8 mouse cellular contexts compared by ENCODE assay signal in genomic region chr1:64738180-64738555, GRCm38 (mm10). TPM values are rescaled to one million over a fixed set of nuclear protein-coding genes. Genes with fewer than 3 reads are reported as not detected.
DNase-seq lines count a peak whose midpoint lies in the region; ATAC-seq lines count a peak whose summit lies in the region.

No protein-coding gene starts in this region.

- H3K27me3 ChIP-seq in heart, embryonic 12.5 days (replicated peaks): peaks cover 14% of the 10 kb centered on the region
- H3K27me3 ChIP-seq in hindbrain, embryonic 13.5 days: peaks cover 67% of the 10 kb centered on the region
- H3K27me3 ChIP-seq in liver, embryonic 13.5 days: peaks cover 11% of the 10 kb centered on the region

- peak overlapping the region; percentile 62 for H3K9ac ChIP-seq in heart, embryonic 12.5 days
- H3K9ac ChIP-seq in hindbrain, embryonic 13.5 days: 0 out of 2 replicates have a peak overlapping the region, but pooled peaks have one; percentile 68
- peak overlapping the region; percentile 74 for H3K9ac ChIP-seq in liver, embryonic 13.5 days

- 0 out of 2 replicates have a peak, but pooled peaks have one; percentile 0 for ATAC-seq in heart, embryonic 12.5 days (ENCODE audit: insufficient number of reproducible peaks, low FRiP score)
- ATAC-seq in hindbrain, embryonic 13.5 days (ENCODE audit: low FRiP score): peak; percentile 3; the same call in 1 of the 2 replicates
- peak; percentile 27 for ATAC-seq in liver, embryonic 13.5 days (ENCODE audit: low read depth)
- 0 out of 2 replicates have a peak, but pooled peaks have one; percentile 1 for ATAC-seq in neutrophil, adult 5-6 weeks (ENCODE audit: extremely low read depth, insufficient number of reproducible peaks, low FRiP score, poor library complexity, severe bottlenecking)

- peak overlapping the region; percentile 91 for H3K4me2 ChIP-seq in heart, embryonic 12.5 days
- H3K4me2 ChIP-seq in hindbrain, embryonic 13.5 days: peak overlapping the region; percentile 98
- peak overlapping the region; percentile 91 for H3K4me2 ChIP-seq in liver, embryonic 13.5 days

- no peak for DNase-seq in heart, adult 18-20 months
- no peak for DNase-seq in liver, embryonic 13.5 days
- DNase-seq in left cerebral cortex, adult 18-20 months (ENCODE audit: low spot score in 2 of 2): no peak
- no peak for DNase-seq in layer of hippocampus, adult 9-11 months

- peak overlapping the region; percentile 74 for H3K4me3 ChIP-seq in heart, embryonic 12.5 days
- H3K4me3 ChIP-seq in brown adipose tissue, adult 24 weeks (ENCODE audit: insufficient read depth, low read depth, low read length): peak overlapping the region; percentile 63
- H3K4me3 ChIP-seq in hindbrain, embryonic 13.5 days: peak overlapping the region; percentile 62
- peak overlapping the region; percentile 59 for H3K4me3 ChIP-seq in liver, embryonic 13.5 days (replicated peaks)

- no peaks in the 10 kb centered on the region for H3K36me3 ChIP-seq in heart, embryonic 12.5 days
- no peaks in the 10 kb centered on the region for H3K36me3 ChIP-seq in hindbrain, embryonic 13.5 days
- peaks cover 18% of the 10 kb centered on the region for H3K36me3 ChIP-seq in liver, embryonic 13.5 days

- H3K9me3 ChIP-seq in heart, embryonic 12.5 days (replicated peaks): no peaks in the 10 kb centered on the region
- H3K9me3 ChIP-seq in hindbrain, embryonic 13.5 days: no peaks in the 10 kb centered on the region
- no peaks in the 10 kb centered on the region for H3K9me3 ChIP-seq in liver, embryonic 13.5 days (replicated peaks)

- under 1% methylated on average over 11 of the region's 11 CpGs for WGBS in heart, embryonic 12.5 days
- WGBS in hindbrain, embryonic 13.5 days: under 1% methylated on average over 11 of the region's 11 CpGs
- 0% methylated on average over 11 of the region's 11 CpGs for WGBS in liver, embryonic 13.5 days (ENCODE audit: insufficient replicate concordance)

- peaks cover 45% of the 10 kb centered on the region for H3K4me1 ChIP-seq in heart, embryonic 12.5 days (replicated peaks)
- H3K4me1 ChIP-seq in brown adipose tissue, adult 24 weeks (ENCODE audit: control insufficient read depth, insufficient read depth, insufficient read length, low read length): peaks cover 7% of the 10 kb centered on the region; the same call in 1 of the 2 replicates
- H3K4me1 ChIP-seq in hindbrain, embryonic 13.5 days (replicated peaks): peaks cover 50% of the 10 kb centered on the region
- H3K4me1 ChIP-seq in liver, embryonic 13.5 days (replicated peaks): peaks cover 54% of the 10 kb centered on the region

- H3K27ac ChIP-seq in heart, embryonic 12.5 days (ENCODE audit: poor library complexity, severe bottlenecking): 0 out of 2 replicates have a peak overlapping the region, but pooled peaks have one; percentile 5
- no peak overlapping the region for H3K27ac ChIP-seq in brown adipose tissue, adult 24 weeks (replicated peaks; ENCODE audit: low read depth, low read length)
- no peak overlapping the region for H3K27ac ChIP-seq in hindbrain, embryonic 13.5 days
- peak overlapping the region; percentile 84 for H3K27ac ChIP-seq in liver, embryonic 13.5 days

RNA-seq across cellular contexts. Expression of gene Fzd5, which starts 0.6 kb away (rescaled TPM):
- 1.7 and 2.0 TPM in 2 replicates for polyA plus RNA-seq in heart, embryonic 12.5 days (2016; fragmentation: Nextera tagmentation; extraction: Ambion mirVana)
- total RNA-seq in heart, adult 18-20 months (2021): 1 to 10 TPM; 3.9 to 4.4 TPM
- polyA plus RNA-seq in brown adipose tissue, adult 24 weeks (2012; ENCODE audit: insufficient read depth, insufficient read length, missing spikeins): 0.75 and 0.92 TPM in 2 replicates
- 0.21 and 0.27 TPM in 2 replicates for polyA plus RNA-seq in hindbrain, embryonic 13.5 days (2015; fragmentation: Nextera tagmentation; extraction: Ambion mirVana)
- 2.2 and 2.3 TPM in 2 replicates for polyA plus RNA-seq in liver, embryonic 13.5 days (2015; fragmentation: Nextera tagmentation; extraction: Ambion mirVana)
- total RNA-seq in neutrophil, adult 5-6 weeks (2017): 4.1 and 4.2 TPM in 2 replicates
- 1 to 10 TPM; 1.4 to 1.8 TPM for total RNA-seq in left cerebral cortex, adult 18-20 months (2021)

RNA-seq across cellular contexts. Expression of gene Ccnyl1, which starts 47.9 kb away (rescaled TPM):
- 4.1 and 4.2 TPM in 2 replicates for polyA plus RNA-seq in heart, embryonic 12.5 days (2016; fragmentation: Nextera tagmentation; extraction: Ambion mirVana)
- total RNA-seq in heart, adult 18-20 months (2021): 10 to 100 TPM; 12.3 to 12.9 TPM
- polyA plus RNA-seq in brown adipose tissue, adult 24 weeks (2012; ENCODE audit: insufficient read depth, insufficient read length, missing spikeins): 10.1 and 10.9 TPM in 2 replicates
- 5.0 and 5.3 TPM in 2 replicates for polyA plus RNA-seq in hindbrain, embryonic 13.5 days (2015; fragmentation: Nextera tagmentation; extraction: Ambion mirVana)
- 0.87 and 1.1 TPM in 2 replicates for polyA plus RNA-seq in liver, embryonic 13.5 days (2015; fragmentation: Nextera tagmentation; extraction: Ambion mirVana)
- total RNA-seq in neutrophil, adult 5-6 weeks (2017): 19.5 and 24.0 TPM in 2 replicates
- total RNA-seq in left cerebral cortex, adult 18-20 months (2021): 10 to 100 TPM; 20.5 to 22.0 TPM

Comparison
In these comparisons a context has a peak if more than half of its experiments do, and no peak if none do; other contexts are left out.
1. H3K27ac ChIP-seq: peak in heart, embryonic 12.5 days (single experiment) and liver, embryonic 13.5 days (single experiment); none in brown adipose tissue, adult 24 weeks (single experiment) and hindbrain, embryonic 13.5 days (single experiment).
2. Peak in every context shown above with its lines, with median percentiles within 50 percentile points of each other: ATAC-seq, H3K4me2 ChIP-seq, H3K4me3 ChIP-seq and H3K9ac ChIP-seq.